Mouse (Mus musculus) E14TG2a.4 (cell line): ENCODE measurements around the gene Rhod.

ENCODE experiments used
- CTCF ChIP-seq: conservative IDR thresholded peaks from 2 replicates; pipeline ENCODE4 v1.5.1; 2014; ENCODE audit warnings: low read length
- NANOG ChIP-seq: IDR thresholded peaks from 2 replicates; pipeline ENCODE4 v1.6.1; 2014; ENCODE audit warnings: borderline replicate concordance, low read length, mixed read lengths
- POU5F1 ChIP-seq: IDR thresholded peaks from 2 replicates; pipeline ENCODE4 v1.6.1; 2014; ENCODE audit warnings: low read length, borderline replicate concordance

- TF ChIP-seq CTCF, result peak; percentile 50
- TF ChIP-seq NANOG, result no peak
- no peak for TF ChIP-seq POU5F1
These were observed 54.9 kb downstream of the Rhod start for GRCm38 (mm10) chr19:4384322-4384721.
